Mouse (Mus musculus): ENCODE measurements around the gene Apela. TPM values are rescaled to one million over a fixed set of nuclear protein-coding genes. Genes with fewer than 3 reads are reported as not detected.

The Apela gene
- not detected in 2 replicates for total RNA-seq (2015; ENCODE audit: low replicate concordance)
- not detected in 2 replicates for total RNA-seq (2017; ENCODE audit: low replicate concordance)

- no peak for ATAC-seq (replicated peaks; ENCODE audit: low FRiP score, poor library complexity, severe bottlenecking)
These were observed at the start of gene Apela for GRCm38 (mm10) chr8:65037117-65037533. Gene Apela, minus strand, starts transcription at chr8:65037336.

DNA sequence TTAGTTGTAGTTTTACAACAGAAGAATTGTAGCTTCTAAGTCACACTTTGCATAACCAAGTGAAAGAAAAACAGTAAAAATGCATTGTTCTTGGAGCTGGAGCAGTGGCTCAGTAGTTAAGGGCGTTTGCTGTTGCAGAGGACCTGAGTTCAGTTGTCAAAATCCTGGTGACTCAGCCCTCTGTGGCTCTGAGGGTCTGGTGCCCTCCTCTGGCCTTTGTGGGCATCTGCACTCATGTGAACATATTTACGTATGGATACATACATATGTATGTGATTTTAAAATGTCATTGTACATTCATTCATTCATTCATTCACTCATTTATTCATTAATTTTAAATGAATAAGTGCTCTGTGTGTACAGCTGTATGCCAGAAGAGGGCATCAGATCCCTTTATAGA lies 48.5 kb upstream of the Apela start:
- no peak for ATAC-seq (replicated peaks; ENCODE audit: low FRiP score, poor library complexity, severe bottlenecking)

- no peak for ATAC-seq (replicated peaks; ENCODE audit: low FRiP score, poor library complexity, severe bottlenecking)
These were observed 43.6 kb upstream of the Apela start for GRCm38 (mm10) chr8:65080731-65081130.

DNA sequence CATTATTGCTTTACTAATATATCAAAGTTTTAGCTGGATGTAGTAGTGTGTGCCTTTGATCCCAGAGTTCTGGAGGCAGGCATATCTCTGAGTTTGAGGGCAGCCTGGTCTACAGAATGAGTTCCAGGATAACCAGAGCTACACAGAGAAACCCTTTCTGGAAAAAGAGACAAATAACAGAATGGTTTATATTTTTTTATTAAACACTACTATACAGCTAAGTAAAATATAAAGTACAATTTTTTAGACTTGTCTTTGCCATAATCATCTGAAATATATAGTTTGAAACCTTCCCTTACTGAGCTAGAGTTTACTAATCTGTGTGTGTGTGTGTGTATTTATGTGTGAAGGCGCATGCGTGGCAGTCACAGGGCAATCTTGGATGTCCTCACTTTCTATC lies 37.6 kb upstream of the Apela start, which contains the start of gene Gm10663:
TSS of gene Gm10663 (plus strand) at position 301 of the 400 bp plus-strand sequence.
- no peak for ATAC-seq (replicated peaks; ENCODE audit: low FRiP score, poor library complexity, severe bottlenecking)

DNA sequence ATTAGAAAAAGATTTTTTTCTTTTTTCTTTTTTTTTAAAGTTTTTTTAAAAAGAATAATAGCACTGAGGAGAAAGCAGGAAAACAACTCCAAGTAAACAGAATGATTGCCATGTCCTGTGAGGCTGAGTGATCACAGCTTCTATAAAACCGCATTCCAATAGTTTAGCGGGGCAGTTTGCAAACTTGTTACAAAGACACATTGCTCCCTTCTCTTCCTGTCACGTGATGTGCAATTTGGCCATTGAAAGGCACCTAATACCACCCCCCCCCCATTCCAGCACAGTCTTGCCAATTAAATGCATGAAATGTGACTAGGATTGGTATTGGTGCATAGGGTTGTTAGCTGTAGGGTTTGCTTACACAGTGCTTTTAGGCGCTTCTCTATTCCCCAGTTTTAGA lies 33.9 kb upstream of the Apela start:
- ATAC-seq (replicated peaks; ENCODE audit: low FRiP score, poor library complexity, severe bottlenecking), result no peak

DNA sequence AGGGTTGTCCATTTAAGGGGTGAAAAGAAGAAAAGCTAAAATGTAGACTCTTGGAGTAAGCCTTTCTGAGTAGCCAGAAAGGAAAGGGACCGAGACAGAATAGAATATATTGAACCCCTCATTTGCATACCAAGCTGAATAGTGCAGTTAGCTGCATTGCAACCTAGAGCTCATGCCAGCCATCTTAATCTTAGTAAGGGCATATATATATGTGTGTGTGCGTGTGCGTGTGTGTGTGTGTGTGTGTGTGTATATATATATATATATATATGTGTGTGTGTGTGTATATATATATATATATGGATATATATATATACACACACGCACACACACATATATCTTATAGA lies 31.3 kb upstream of the Apela start:
- ATAC-seq (replicated peaks; ENCODE audit: low FRiP score, poor library complexity, severe bottlenecking), result no peak

DNA sequence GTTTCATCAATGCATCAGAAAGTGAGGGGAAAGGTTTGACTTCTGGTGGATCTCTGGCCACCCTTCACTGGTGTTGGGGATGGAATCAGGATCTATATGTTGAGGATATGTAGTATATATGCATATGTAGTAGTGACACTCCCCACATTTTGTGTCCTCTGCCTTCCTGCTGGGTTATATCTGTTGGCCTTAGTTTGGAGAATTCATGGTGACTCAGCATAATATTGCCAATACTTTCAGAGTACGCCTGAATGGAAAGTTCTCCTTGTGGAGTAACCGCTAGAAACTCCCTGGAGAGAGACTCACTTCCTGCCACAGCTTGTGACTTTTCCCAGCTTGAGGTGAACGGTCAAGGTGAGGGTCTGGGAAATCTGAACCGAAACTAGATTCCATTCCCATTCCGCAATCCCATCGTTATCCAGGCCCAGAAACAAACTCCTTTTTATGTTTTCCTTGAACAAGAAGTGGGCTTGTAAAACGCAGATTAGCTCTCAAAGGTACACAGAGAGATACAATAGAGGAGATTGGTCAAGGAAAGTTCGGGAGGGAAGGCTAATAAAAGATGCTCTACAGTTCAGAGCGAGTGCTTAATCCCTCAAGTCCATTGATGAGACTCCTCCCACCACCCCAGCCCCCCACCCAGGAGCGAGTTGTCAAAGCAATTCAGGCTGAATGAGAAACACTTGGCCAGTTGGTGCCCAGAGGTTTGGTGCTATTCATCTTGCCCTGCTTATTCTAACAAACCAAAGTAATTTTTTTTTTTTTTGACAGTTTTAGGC lies 30.7 kb upstream of the Apela start:
- ATAC-seq (replicated peaks; ENCODE audit: low FRiP score, poor library complexity, severe bottlenecking), result no peak

GRCm38 (mm10) chr8:65067031-65067430 lies 29.9 kb upstream of the Apela start:
- ATAC-seq (replicated peaks; ENCODE audit: low FRiP score, poor library complexity, severe bottlenecking), result no peak

DNA sequence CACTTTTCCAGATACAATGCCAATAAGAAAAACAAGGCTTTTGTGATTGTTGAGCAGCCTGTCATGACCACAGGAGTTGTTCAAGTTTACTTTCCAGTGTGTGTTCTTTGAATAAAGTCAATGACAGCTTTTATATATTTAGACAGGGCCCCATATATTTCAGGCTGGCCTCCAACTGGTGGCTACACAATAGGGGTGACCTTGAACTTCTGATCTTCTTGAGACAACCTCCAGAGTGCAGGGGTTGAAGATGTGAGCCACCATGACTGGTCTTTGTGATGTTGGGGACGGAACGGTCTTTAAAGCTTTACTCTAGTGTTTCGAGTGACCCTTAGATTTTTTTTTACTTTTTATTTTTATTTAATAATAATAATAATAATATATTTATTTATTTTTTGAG lies 28.5 kb upstream of the Apela start:
- no peak for ATAC-seq (replicated peaks; ENCODE audit: low FRiP score, poor library complexity, severe bottlenecking)

GRCm38 (mm10) chr8:65064071-65064470 lies 26.9 kb upstream of the Apela start:
- no peak for ATAC-seq (replicated peaks; ENCODE audit: low FRiP score, poor library complexity, severe bottlenecking)

DNA sequence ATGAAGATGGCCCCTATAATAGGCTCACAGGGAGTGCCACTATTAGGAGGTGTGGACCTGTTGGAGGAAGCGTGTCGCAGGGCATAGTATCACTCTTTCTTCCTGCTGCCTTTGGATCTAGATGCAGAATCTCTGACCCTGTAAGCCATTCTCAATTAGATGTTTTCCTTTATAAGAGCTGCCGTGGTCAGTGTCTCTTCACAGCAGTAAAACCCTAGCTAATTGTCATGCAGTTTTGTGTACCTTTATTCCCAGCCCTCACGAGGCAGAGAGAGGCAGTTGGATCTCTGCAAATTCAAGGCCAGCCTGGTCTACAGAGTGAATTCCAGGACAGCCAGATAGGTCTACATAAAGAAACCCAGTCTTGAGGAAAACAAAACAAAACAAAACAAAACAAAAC lies 25.1 kb upstream of the Apela start:
- ATAC-seq (replicated peaks; ENCODE audit: low FRiP score, poor library complexity, severe bottlenecking), result no peak

GRCm38 (mm10) chr8:65056722-65057121 lies 19.6 kb upstream of the Apela start:
- no peak for ATAC-seq (replicated peaks; ENCODE audit: low FRiP score, poor library complexity, severe bottlenecking)

- ATAC-seq (replicated peaks; ENCODE audit: low FRiP score, poor library complexity, severe bottlenecking), result no peak
These were observed 16.8 kb upstream of the Apela start for GRCm38 (mm10) chr8:65053968-65054367.

- no peak for ATAC-seq (replicated peaks; ENCODE audit: low FRiP score, poor library complexity, severe bottlenecking)
These were observed 16.4 kb upstream of the Apela start for GRCm38 (mm10) chr8:65053554-65053953.

GRCm38 (mm10) chr8:65047801-65048200 lies 10.7 kb upstream of the Apela start:
- ATAC-seq (replicated peaks; ENCODE audit: low FRiP score, poor library complexity, severe bottlenecking), result no peak

DNA sequence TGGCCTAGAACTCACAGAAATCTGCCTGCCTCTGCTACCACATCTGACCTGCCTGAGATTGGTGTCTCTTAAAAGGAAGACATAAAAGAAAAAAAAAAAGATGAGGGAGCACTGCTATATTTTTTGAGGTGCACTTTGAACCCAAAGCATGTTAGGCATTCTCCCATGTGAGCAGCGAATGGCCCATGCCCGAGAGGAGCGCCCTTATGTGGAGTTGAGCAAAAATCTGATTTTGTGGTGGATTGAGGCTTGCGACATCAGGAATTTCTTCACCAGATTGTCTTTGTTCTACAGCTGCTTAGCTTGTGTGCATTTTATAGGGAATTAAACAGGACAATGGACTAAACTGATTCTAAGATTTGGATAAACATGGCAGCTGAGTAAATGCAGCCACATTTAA lies 10.1 kb upstream of the Apela start:
- ATAC-seq (replicated peaks; ENCODE audit: low FRiP score, poor library complexity, severe bottlenecking), result no peak

GRCm38 (mm10) chr8:65046565-65046964 lies 9.4 kb upstream of the Apela start:
- ATAC-seq (replicated peaks; ENCODE audit: low FRiP score, poor library complexity, severe bottlenecking), result no peak

GRCm38 (mm10) chr8:65034136-65034535 lies 3.0 kb downstream of the Apela start:
- ATAC-seq (replicated peaks; ENCODE audit: low FRiP score, poor library complexity, severe bottlenecking), result no peak

- ATAC-seq (replicated peaks; ENCODE audit: low FRiP score, poor library complexity, severe bottlenecking), result no peak
These were observed 4.1 kb downstream of the Apela start for GRCm38 (mm10) chr8:65033056-65033455.

DNA sequence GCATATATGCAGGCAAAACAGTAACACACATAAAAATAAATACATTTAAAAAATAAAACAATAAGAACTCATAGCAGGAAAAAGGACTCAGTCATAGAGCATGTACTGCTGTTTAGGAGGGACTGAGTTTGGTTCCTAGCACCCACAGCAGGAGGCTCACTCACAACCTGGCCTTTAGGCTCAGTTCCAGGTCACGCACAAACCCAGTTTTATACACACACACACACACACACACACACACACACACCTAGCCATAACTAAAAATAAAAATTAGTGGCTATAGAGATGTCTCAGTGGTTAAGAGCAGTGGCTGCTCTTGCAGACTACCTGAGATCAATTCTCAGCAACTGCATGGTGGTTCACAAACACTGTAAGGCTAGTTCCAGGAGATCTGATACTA lies 5.0 kb downstream of the Apela start:
- no peak for ATAC-seq (replicated peaks; ENCODE audit: low FRiP score, poor library complexity, severe bottlenecking)

- no peak for ATAC-seq (replicated peaks; ENCODE audit: low FRiP score, poor library complexity, severe bottlenecking)
These were observed 6.2 kb downstream of the Apela start for GRCm38 (mm10) chr8:65030735-65031485.

Data from erythroid progenitor cell, adult 5-6 weeks (primary cell).